Mouse (Mus musculus) thymus, adult 18-20 months (tissue): ENCODE data around the gene Nek11.
A peak's percentile ranks its signal among the peaks of the same experiment; 100 is the strongest.

ENCODE experiments used
- DNase-seq, 2 experiments: peaks; one replicate each; pipeline ENCODE4 v3.0.0; 2022; ENCODE audit warnings: mixed read lengths in 2 of 2

Nek11 gene

DNA sequence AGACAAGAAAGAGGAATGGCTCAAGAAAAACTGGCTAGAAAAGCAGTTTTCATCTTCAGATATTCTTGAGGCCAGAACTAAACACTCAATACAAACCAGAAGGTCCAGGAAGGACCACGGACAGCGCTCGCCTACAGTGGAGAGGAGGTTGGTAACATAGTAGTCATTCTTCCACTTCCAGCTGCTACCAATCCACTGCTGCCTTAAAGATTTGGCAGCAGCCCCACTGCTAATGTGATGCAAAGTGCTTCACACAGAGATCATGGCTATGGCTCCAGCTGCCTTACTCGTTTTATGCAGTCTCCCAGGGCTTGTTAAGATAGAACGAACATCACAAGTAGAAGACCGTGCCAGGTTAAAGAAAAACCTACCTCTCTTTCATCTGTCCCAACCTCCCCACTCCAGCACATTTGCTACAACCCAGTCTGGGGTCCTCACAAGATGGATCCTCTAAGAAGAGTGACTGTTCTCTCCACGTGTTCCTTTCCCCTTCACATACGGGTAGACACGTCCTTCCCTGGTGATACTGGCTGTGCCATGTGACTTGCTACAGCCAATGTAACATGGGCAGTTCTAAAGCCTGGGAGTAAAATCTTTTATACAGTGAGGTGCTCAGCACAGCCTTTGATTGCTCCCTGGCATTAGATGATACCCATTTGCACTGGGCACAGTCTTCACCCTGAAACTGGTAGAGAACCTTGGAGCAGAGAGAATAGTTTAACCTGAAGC, 85.6 kb downstream of the Nek11 start:
- DNase-seq, result no peak

DNA sequence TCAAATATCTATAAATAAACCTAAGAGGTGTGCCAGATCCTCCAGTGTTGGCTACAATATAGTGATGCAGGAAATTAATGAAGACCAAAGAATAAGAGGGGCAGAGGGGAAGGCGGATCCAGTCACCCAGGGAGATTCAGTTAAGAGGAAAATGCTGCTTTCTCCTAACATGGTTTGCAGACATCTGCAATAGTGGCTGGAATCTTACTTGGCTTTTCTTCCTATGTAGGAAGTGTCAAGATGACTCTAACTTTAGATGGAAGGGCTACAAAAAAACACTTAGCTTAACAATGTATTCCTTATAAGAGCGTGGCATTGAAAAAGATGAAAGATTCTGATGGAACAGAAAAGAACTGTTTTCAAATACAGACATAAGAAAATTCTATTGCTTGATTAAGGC, 89.3 kb downstream of the Nek11 start:
- no peak for DNase-seq

DNA sequence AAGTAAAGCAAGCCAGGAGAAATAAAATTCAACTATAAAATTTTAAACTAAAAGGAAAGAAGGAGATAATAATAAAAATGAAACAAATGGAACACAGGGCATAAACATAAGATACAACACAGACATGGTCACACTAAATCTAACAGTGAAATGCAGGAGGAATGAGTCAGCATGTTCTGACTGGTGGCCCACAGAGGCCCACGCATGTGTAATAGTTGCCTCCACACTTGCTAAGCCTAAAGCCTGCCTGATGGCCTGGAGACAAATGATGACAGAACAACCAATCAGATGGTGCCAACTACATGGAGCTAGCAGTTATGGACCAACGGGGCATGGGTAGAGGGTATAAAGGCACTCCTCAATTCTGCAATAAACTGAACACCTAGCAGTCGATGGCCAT, 93.1 kb downstream of the Nek11 start:
- DNase-seq, result no peak

DNA sequence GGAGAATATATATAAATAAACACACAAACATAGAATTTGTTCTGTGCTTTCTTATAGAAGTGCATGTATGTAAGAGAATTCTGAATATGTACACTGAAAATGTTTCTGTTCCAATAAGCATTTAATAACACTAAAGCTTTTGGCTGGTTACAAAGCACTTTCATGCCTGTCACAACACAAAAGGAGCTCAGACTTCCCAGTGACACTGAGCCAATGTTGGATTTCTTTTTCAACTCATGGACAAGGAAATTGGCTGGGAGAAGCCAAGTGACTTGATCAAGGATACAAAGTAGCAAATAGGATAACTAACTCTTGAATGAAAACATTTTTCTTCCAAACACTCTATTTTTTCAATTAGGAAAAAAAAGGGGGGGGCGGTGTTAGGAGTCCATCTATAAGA, 93.9 kb downstream of the Nek11 start:
- no peak for DNase-seq

DNA sequence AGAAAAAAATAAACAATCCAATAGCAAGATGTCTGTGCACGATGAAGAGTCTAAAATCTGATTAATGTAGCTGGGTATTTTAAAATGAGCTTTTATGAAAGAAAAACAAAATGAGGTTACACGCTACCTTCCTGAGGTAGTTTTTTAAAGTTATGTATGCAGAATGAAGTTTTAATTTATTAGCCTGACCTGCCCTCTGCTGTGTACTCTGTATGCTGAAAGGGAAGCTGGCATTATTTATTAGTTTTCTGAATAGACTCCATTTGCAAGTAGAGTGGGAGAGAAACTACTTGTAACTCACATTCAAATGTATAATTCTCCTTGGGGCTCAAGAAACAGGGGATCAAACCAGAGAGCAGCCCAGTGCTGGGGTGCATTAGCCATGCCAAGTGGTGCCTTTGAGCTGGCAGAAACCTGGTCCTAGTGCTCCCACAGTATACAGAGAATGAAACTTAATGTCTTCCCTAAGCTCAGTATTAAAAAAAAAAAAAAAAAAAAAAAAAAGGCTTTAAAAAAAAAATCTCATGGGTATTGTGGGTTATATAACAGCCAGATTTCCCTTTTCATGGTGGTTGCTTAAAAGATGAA, 94.5 kb downstream of the Nek11 start:
- no peak for DNase-seq

DNA sequence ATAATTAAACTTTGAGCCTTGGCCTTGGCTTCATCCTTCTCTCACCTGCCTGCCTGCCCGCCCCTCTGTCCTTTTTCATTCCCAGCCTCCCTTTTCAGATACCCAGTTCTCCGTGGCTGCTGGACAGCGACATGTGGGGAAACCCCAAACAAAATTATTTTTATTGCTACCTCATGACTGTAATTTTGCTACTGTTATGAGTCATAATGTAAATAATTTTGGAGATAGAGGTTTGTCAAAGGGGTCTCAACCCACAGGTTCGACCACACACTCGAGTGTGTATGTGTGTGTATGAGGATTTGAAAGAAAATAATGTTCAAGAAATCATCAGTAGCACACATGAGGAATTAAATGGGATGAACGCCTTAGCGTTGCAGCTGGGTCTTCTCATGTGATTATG, 110.7 kb downstream of the Nek11 start:
- no peak for DNase-seq

DNA sequence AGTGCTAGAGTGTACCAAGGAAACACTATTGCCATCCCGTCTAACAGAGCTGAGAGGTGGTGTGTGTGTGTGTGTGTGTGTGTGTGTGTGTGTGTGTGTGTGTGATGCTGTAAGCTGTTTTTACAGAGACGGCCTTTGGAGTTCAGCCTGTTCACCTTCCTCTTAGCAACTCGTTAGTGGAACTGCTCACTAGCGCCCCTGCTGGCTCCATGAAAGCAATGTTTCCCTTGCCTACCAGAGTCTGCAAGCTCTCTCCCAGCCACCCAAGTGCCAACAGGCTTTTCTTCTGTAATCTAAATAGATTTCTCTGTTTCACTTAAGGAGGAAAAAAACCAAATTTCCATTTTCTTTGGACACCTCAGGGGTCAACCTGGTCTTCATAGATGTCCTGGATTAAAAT, 112.6 kb downstream of the Nek11 start:
- DNase-seq, result no peak

DNA sequence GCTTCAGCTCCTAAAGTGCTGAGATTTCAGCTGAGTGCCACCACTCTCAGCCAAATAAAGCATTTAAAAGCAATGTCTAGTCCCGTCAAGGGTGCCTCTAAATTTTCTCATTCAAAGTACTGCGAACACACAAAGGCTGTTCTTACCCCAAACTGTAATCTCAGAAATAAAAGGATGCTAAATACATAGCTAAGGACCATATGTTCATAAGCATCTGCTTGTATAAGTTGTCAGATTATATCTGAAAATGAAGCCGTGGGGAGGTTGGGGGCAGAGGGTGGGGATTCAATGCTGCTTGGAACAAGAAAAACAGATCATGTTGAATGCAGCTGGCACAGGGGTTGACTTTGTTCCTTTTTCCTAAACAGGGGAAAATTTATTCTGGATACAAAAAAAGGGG, 120.4 kb downstream of the Nek11 start:
- DNase-seq, result no peak

DNA sequence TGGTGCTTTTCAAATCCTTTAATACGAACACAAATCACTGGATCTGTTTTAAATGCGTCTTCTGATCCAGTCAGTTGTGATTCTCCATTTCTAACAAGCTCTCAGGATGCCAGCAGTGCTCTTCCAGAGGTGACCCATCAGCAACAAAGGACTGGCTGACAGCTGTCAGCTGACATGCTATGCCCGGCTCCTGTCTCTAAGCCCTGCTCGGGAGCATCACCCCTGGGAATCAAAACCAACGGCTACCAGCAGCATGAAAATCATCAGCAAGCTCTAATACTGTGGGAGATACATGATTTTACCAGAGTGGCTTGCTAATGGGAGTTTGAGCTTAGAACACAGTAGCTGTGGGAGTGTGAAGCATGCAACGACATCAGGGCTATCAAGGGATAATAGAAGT, 121.0 kb downstream of the Nek11 start:
- DNase-seq, result no peak

DNA sequence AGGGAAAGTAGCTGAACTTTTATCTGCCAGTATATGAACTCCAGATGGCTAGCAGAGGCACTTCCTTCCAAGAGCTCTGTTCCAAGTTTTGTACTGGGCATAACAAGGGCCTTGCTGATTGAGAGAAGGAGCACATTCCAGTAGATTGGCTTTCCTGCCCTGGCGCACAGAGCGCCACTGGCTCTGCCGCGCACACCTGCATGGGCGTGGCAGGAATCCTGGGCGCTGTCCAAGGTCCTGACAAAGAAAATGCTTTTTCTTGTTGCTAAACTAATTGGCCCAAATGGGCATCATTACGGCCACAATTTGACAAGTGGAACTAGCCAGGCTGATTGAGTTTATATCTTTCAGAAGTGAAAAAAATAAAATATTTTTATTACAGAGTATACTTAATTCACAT, 123.1 kb downstream of the Nek11 start:
- no peak for DNase-seq

DNA sequence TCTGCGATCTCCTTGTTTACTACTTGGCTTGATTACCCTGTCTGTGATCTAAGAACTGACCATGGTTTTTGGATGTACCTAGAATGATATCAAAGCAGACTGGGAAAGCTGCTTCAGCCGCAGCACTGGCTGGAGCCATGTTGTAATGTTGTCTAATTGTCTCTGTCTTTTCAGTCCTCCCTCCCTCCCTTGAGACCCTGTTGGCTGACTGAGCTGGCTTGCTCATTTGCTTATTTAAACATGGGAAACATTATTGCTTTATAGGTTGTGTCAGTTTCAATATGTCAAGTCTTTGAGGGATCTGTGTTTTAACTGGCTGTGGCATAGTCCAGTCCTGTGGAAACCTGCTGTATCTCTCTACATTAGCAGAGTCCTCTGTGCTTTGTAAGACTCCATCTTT, 132.2 kb downstream of the Nek11 start:
- DNase-seq, result no peak

DNA sequence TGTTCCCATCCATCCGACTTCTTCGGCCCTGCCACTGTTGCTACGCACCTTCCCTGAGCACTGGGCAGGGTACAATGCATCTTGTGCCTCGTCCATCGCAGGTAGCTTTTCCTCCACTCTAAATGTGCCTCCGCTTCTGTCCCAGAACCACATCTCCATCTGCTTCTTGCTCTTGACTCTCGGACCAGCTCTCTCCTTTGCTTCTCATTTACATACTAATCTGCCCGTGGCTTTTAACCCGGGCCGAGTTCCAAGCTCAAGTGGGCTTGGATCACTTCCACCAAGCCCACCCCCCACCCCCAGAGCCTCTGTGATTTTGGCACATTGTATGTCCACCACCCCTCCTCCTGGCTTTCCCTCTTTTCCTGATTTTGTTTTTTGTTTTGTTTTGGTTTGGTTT, 137.7 kb downstream of the Nek11 start:
- DNase-seq, result no peak

DNA sequence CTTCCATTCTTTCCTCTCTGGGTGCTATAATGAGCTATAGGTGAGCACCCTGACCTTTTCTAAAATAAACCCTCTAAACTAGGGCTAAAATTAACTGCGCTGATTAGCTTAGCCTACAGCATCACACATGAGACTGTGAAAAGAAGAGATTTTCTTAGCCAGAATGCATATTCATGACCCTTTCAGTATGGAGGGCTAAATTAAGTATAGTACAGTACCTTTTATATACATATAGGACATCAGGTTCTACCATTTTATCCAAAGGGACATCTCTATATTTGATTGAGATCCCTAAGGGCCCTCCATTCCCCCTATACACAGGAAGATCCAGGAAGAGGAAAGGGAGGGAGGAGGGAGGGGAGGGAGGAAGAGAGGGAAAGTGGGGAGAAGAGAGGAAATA, 141.2 kb downstream of the Nek11 start:
- DNase-seq, result no peak

DNA sequence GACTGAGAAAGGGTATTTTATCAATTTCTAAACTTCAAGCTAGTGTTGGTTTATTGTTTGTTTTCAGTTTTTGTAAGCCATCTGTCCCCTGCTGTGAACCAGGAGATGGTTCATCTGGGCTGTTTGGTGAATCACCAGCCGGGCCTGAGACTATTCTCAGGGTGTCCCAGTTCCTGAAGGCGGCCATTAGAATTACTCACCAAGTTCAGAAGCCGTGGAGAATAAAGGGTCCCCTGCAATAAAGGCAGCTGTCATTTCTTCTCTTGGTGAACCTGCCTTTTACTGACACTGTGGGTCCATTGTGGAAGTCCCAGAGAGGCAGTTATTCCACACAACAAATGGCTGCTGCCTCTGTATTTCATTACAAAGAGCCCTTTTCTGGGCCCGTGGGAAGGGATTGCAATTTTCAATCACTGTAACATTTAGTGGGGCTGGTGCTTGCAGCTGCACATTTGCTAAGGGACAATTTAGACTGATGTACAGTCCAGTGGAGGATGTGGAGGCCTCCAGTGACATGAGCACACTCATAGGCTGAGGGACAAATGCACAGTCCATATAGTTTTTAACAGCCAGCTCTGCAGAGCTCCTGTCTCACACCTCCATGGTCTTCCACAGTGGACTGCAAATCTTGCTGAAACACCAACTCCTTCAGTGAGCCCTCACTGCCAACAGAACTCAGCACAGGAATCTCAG, 142.8 kb downstream of the Nek11 start:
- DNase-seq, result no peak

DNA sequence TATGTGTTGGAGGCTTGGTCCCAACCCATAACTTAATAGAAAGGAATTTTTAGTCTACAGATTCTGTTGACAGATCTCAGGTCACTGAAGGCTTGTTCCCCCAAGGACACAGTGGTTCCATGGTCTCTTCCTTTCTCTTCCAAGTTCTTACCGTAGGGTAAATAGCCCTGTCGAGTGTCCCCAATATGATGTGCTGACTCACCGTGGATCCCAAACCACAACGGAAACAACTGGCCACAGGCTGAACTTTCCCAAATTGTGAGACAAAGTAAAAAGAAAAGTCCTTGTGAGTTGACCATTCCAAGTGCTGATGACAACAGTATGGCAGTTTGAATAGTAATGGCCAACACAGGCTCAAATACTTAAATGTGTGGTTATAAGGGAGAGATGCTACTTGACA, 144.1 kb downstream of the Nek11 start:
- DNase-seq, result no peak

DNA sequence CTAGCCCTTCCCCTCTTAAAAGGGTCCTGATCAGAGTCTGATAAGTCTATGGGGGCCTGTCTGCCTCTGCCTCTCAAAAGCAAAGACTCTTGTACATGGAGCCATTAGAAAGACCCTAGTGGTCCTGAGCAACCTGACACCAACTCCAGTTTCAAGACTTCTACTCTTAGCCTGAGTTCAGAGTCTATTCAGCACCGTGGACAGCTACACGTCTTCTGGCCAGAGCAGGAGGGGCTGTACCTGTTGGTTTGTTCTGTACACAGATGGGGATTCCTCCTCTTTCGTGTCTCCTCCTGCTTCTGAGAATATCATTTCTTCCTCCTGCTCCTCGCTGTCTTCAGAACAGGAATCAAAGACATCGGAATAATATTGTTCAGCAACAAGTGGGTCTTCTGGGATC, 151.3 kb downstream of the Nek11 start:
- DNase-seq, result no peak

DNA sequence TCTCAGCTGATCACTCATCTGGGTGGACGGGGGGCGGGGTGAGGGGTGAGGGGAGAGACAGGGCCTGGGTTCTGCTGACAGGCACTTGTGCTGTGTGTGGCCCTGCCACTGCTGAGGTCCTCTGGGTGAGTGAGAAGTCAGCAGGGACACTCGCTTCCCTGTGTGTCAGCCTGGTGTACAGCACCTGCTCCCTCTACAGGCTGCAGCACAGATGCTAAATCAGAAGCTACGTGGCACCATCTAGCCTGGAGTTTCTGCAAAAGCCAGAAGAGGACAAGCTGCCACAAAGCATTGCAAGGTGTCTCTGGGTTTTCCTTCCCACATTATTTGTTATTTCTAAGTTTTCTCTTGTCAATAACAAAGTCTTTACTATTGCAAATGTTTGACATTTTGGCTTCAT, 180.9 kb downstream of the Nek11 start:
- DNase-seq, result no peak

DNA sequence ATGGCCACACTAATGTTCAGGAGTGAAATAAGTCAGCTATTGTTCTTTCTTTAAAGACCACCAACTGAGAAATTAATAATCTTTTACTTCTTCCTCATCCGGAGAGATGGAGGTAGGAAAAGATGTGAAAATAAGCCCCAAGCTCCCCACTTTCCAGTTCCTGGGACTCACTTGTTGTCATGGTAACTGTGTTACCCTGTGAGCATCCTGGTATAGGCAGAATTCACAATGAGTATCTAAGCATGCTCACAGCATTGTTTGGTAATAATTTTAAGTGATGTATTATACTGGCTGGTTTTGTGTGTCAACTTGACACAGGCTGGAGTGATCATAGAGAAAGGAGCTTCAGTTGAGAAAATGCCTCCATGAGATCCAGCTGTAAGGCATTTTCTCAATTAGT, 195.0 kb downstream of the Nek11 start:
- no peak for DNase-seq

DNA sequence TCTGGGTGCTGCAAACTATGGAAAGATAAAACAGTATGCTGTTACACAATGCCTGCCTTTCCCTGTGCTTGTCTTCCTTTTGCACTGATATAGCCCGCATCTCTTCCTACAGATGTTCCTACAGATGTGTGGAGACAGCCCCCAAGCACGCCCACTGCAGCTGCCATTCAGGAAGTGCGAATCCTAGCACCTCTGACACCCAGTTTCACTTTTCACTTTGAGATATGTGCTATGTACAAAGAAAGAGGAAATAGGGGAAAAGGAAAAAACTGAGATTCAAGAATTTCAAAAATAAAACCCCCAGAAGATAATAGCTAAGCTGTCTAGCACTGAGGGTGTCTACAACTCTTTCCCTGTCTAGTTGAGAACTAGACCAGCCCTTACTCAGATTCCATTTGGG, 208.6 kb downstream of the Nek11 start:
- DNase-seq, result no peak

DNA sequence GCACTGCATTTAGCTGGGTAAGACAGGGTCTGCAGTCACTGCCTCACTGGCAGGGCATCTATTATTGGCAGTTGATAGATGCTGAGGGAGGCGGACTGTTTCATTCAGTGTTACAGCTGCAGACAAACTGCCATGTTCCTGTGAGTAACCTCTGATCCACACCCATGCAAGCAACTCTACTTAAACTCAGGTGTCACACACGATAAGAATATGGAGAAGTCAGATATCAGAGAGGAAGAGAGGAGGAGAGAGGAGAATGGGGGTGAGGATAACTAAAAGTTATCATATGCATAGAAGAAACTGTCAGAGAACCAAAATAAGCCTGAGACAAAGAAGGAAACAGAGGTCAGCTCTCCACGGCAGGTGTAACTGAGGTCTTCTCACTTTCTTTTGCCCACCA, 212.9 kb downstream of the Nek11 start:
- no peak for DNase-seq

DNA sequence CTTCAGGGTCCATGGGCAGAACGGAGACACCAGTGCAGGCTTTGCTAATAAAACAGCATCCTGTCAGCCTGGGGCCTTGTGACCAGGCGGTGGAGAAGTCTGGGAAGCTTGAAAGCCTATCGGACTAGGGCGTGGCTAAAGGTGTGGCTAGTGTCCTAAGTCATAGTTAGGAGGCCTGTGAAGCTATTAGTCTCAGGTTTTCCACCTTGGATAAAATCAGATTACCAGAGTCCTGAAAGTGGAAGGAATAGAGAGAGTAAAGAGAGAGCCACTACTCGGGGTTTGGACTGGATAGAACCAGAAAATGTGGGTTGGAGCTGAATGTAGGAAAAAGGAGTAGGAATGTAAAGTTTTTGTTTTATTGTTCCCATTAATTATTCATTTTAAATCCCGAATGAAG, 250.3 kb downstream of the Nek11 start, which contains the start of gene 1700080E11Rik:
1700080E11Rik (minus strand) TSS at position 101 of the 400 bp plus-strand sequence.
- DNase-seq, result no peak

DNA sequence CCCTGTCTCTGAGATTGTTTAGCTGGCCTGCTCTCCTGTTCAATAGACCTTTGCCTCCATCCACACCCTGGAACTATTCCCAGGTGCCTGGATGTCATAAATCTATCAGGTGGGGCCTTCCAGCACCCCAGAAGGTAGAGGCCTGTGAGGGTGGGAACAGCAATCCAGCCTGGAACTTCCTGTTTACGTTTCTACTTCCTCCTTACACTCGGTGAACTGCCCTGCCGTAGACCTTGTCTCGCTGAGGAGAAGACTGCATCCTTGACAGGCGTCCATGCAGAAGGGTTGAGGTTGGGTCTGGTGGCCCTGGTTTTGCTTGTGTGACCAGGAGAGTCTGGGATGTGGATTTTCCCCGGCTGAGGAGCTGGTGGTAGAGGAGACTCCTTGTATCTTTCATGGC, 256.1 kb downstream of the Nek11 start:
- no peak for DNase-seq

DNA sequence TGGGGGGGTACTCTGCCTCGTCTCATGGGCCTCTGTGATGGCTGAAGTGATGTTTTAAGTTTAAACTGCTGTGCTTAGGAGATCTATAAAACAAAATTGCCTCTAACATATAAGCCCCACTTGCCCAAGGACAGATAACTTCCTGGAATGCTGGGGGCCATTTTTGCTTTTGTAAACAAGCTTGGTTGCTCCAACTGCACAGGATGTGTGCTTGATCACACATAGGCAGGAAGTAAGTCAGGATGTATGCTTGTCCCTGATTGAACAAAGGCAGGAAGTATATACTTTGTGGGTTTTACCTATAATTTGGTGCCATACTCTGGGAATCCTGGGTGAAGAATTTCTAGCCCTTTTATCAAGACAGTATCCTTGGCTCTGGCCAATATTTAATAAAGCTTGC, 258.9 kb downstream of the Nek11 start:
- no peak for DNase-seq

DNA sequence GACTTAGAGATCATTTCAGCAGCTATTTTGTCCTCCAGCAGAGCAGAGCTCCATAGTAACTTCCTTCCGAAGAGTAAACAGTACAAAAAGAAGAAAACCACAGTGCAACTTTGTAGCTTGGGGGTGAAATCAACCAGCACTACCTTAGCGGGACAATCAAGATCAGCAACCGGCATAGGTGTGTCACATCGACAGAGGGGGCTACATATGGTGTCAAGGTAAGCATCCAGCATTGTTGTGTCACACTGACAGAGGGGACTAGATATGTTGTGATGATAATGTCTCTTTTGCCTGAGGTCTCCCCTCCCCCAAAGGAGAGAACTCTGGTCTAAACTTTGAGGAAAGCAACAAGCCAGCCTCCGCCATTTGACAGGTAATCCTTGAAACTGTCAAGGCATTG, 260.8 kb downstream of the Nek11 start:
- DNase-seq, result peak in 1 of 2 experiments; percentile 17

DNA sequence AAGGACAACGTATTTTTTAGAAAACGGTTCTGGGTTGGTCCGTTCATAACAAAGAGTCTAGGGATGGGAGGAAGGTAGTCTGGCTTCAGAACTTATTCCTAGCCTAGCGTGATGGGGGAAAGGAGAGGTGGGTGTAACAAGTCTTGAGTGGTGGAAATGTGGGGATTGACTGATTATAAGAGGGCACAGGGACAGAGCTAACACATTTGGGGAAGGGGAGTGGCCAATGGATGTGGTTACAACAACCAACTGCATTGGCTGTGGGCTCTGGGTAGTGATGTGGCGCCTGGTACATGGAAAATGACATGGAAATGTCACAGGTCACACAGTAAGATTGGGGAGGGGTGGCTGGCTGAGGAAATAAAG, 263.3 kb downstream of the Nek11 start:
- DNase-seq, result no peak
